Mouse (Mus musculus) heart, postnatal 36 days (tissue): ENCODE measurements around the gene Tgfb1i1. TPM values are rescaled to one million over a fixed set of nuclear protein-coding genes. Genes with fewer than 3 reads are reported as not detected.
A peak's percentile ranks its signal among the peaks of the same experiment; 100 is the strongest.

Source experiments
- DNase-seq, 2 experiments: peaks; one replicate each; pipeline ENCODE4 v3.0.0; 2021 to 2022
- intact Hi-C: fragments of 180-260 bp; cut with DNase I; formaldehyde crosslinking; loops from one replicate; pipeline ENCODE4 v1.15.1; 2025
- total RNA-seq, 2 experiments: library from RNA; stranded (reverse); gene quantifications; 2 replicates each; pipeline ENCODE4 v1.2.3; 2021

Gene Tgfb1i1
- 10 to 100 TPM; 17.4 to 20.8 TPM for total RNA-seq

GRCm38 (mm10) chr7:128246496-128247391 lies at the start of gene Tgfb1i1:
TSS of gene Tgfb1i1 (plus strand) at chr7:128246812.
- DNase-seq = peak; percentile 63 to 71
- intact Hi-C loops = loop anchor here (1.0 to 5.0 kb wide), 4 partner anchors 51 to 461 kb away; partner anchors contain the start of genes BC017158 and Tial1

DNA sequence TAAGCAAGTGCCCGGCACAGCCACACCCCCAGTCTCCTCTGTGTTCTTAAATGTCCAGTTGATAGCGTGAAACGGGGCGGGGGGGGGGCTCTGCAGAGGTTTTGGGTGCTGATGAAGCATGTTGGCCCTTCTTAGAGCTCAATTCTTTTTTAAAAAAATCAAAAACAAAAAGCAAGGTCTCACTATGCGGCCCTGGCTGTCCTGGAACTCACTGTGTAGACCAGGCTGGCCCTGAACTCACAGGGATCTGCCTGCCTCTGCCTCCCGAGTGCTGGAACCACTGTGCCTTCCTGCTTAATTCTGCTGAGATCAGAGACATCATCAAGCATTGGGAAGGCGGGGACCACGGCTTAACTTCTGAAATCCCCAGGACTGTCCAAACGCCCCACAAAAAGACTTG lies 45.0 kb upstream of the Tgfb1i1 start:
- no peak for DNase-seq
- intact Hi-C loops = loop anchor here (10.0 kb wide), 1 partner anchor 407 kb away; no protein-coding TSS in a partner anchor

DNA sequence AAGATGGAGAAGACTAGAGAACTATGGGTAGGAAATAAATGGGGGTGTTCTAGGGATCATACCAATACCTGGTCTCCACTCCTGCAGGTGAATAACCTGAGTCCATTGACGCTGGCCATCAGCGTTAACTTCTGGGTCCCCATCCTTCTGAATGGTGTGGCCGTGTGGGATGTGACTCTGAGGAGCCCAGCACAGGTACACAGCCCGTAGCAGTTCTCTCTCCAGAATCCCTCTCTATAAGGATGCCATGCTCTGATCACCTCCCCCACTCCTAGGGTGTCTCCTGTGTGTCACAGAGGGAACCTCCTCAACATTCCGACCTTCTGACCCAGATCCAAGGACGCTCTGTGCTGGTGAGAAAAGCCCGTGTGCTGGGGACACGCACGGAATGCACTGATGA lies 43.5 kb upstream of the Tgfb1i1 start:
- intact Hi-C loops = loop anchor here (10.0 kb wide), 1 partner anchor 408 kb away; no protein-coding TSS in a partner anchor
- no peak for DNase-seq

DNA sequence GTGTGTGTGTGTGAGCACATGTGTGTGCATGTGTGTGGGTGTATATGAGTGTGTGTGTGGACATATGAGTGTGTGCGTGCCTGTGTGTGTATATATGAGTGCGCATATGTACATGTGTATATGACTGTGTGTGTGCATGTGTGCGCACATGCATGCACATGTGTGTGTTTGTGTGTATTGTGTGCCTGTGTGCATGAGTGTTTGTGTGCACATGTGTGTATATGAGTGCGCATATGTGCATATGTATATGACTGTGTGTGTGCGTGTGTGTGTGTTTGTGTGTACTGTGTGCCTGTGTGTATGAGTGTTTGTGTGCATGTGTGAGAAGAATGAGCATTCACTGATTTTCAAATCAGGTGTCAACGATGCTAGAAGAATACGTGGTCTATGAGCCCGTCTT lies 42.4 kb upstream of the Tgfb1i1 start:
- DNase-seq = no peak
- intact Hi-C loops = loop anchor here (10.0 kb wide), 1 partner anchor 409 kb away; no protein-coding TSS in a partner anchor

DNA sequence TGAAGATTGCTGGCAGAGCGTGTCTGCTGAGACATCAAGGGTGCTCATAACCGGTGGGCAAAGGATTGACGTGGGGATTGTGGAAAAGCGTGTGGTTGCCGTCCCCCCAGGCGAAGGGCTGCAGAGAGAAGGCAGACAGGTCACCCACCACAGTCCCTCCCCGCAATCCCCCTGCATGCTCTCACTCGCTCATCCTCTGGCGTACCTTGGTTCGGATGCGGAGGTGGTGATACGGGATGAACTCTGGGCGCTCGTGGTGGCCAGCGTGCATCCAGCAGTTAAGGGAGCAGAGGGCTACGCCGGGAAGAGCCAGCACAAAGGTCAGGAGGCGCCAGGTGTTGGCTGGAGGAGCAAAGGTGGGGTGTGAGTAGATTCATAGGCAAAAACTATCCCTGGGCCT lies 40.9 kb upstream of the Tgfb1i1 start:
- intact Hi-C loops = loop anchor here (5.0 to 10.0 kb wide), 2 partner anchors 213 to 411 kb away; partner anchors contain the start of gene Pycard
- peak; percentile 10 to 29 for DNase-seq

GRCm38 (mm10) chr7:128206152-128206551 lies 40.5 kb upstream of the Tgfb1i1 start, which contains the start of gene Cox6a2:
TSS of gene Cox6a2 (minus strand) at chr7:128206387.
- peak; percentile 45 to 50 for DNase-seq
- intact Hi-C loops = loop anchor here (5.0 to 10.0 kb wide), 2 partner anchors 214 to 411 kb away; partner anchors contain the start of gene Pycard

GRCm38 (mm10) chr7:128208187-128208586 lies 38.4 kb upstream of the Tgfb1i1 start:
- intact Hi-C loops = loop anchor here (2.0 to 10.0 kb wide), 3 partner anchors 109 to 413 kb away; partner anchors contain the start of gene Pycard
- peak; percentile 47 to 52 for DNase-seq

GRCm38 (mm10) chr7:128209826-128210225 lies 36.8 kb upstream of the Tgfb1i1 start:
- intact Hi-C loops = loop anchor here (2.0 to 10.0 kb wide), 3 partner anchors 111 to 415 kb away; partner anchors contain the start of gene Pycard
- no peak for DNase-seq

DNA sequence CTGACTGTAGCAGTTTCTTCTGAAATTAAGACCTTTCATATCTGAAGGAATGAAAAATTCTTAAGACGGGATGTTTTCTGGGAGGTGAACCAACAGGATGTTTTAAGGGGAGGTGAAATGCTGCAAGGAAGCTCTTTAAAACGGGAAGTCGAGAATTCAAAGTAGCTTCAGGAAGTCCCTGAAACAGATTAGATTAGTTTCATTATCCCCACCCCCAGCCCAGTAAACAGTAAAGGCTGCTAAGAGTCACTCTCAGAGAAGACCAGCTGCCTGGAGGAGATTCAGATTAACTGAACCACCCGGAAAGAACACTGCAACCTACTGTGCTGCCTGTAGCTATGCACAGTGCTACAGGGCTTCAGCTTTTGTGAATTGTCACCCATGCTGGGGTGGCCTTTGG lies 26.7 kb upstream of the Tgfb1i1 start:
- no peak for DNase-seq
- intact Hi-C loops = no loop called here

- DNase-seq = no peak
- intact Hi-C loops = no loop called here
These were observed 25.7 kb upstream of the Tgfb1i1 start for GRCm38 (mm10) chr7:128220936-128221335.

DNA sequence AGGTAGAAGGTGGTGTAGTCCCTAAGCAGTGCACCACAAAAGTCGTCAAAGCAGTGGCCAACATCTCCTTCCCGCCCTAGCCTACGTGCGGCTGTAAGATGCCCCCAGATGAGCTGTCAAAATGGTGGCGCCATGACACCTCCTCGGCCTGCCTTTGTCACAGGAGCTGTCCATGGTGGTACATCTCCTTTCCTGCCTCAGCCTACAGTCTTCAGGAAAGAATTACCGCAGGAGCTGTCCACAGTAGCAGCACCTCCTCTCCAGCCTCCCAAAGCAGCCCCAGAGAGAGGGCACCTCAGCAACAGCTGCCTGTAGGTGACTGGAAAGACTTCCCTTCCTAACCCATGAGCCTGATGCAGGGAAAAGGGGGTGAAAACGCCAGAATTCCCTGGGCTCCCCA lies 14.9 kb upstream of the Tgfb1i1 start:
- intact Hi-C loops = no loop called here
- DNase-seq = no peak

DNA sequence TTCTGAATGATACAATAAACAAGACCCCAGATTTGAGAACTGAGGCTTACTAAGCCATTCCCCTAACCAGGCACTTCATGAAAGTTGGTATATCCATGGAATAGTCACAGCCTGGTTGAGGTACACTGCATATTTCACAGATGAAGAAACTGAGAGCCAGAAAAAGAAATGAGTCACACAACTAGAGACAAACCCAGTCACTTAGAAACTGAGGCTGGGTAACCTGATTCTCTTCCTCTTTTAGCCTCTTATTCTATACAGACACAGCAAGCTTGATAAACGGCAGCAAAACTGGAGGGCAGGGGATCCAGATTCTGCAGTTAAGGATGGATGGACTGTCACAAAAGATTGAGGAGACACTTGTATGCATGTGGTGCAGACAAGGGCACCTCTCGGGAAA lies 11.8 kb upstream of the Tgfb1i1 start:
- DNase-seq = no peak
- intact Hi-C loops = no loop called here

- intact Hi-C loops = no loop called here
These were observed 11.1 kb upstream of the Tgfb1i1 start for GRCm38 (mm10) chr7:128235481-128235880.

GRCm38 (mm10) chr7:128236426-128236825 lies 10.2 kb upstream of the Tgfb1i1 start:
- no peak for DNase-seq
- intact Hi-C loops = no loop called here

More at GRCm38 (mm10) chr7:128235481-128235880, 11.1 kb upstream of the Tgfb1i1 start:
- DNase-seq = no peak

- intact Hi-C loops = loop anchor here (1.0 kb wide), 1 partner anchor 108 kb away; no protein-coding TSS in a partner anchor
- peak; percentile 89 to 93 for DNase-seq
These were observed 9.6 kb upstream of the Tgfb1i1 start, which contains the start of gene Armc5 for GRCm38 (mm10) chr7:128236856-128237592. TSS of gene Armc5 (plus strand) at chr7:128237342.

DNA sequence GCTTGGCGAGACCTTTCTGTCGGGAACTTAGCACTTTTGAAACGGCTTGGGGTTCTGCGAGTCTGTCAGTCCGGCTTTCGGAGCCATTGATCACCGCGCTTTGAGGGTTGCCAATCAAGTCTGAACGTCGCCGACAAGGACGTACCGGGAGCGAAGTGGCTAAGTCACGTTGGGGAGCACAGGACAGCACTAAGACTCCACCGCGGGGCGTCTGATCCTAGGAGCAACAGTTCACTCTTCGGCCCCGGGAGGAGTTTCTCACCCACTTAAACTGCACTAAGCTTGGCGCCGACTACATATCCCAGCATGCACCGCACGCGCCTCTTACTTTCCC lies 9.1 kb upstream of the Tgfb1i1 start:
- no peak for DNase-seq
- intact Hi-C loops = loop anchor here (1.0 kb wide), 1 partner anchor 108 kb away; no protein-coding TSS in a partner anchor

DNA sequence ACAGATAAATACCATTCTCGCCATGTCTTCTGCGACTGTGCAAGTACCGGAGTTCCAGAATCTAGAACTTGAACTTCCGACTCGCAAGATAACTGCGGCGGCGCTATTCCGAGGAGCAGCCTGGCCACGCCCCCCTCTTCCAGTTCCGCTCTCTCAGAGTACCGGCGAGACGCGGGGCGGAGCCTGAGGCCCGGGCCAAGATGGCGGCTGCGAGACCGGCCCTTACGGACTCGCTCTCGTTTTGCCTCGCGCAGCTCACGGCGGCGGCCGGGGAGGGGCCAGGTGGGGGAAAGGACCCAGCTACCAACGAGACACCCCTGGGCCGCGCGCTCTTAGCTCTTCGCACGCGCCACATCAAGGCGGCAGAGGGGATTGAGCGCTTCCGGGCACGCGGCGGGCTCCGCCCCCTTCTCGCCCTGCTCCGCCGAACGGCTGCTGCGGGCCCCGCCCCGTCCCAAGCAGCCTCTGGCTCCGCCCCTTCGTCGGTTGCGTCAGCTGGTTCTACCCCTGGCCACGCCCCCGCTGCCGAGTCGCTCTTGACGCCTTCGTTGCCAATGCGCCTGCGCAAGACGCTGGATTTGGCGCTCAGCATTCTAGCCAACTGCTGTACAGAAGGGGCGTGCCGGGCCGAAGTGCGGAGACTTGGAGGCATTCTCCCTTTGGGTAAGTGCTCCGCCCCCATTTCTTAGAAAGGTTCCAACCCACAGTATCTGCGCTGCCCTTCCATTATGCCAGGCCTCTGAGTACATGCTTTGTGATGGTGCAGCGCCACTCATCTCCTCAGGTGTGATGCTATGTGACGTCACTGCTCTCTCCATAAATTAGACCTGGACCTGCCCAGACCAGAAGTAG lies 8.5 kb upstream of the Tgfb1i1 start, which contains the start of gene 9130023H24Rik:
Gene 9130023H24Rik (minus strand): TSS at position 105 of the 852 bp plus-strand sequence.
- intact Hi-C loops = loop anchor here (1.0 kb wide), 1 partner anchor 107 kb away; no protein-coding TSS in a partner anchor
- peak; percentile 100 for DNase-seq

- no peak for DNase-seq
- intact Hi-C loops = no loop called here
These were observed 7.6 kb upstream of the Tgfb1i1 start for GRCm38 (mm10) chr7:128238991-128239390.

GRCm38 (mm10) chr7:128240131-128240784 lies 6.4 kb upstream of the Tgfb1i1 start:
- DNase-seq = no peak
- intact Hi-C loops = loop anchor here (5.0 kb wide), 1 partner anchor 452 kb away; no protein-coding TSS in a partner anchor
